Mouse (Mus musculus): ENCODE measurements around the gene Pcnx2.

The Pcnx2 gene

DNA sequence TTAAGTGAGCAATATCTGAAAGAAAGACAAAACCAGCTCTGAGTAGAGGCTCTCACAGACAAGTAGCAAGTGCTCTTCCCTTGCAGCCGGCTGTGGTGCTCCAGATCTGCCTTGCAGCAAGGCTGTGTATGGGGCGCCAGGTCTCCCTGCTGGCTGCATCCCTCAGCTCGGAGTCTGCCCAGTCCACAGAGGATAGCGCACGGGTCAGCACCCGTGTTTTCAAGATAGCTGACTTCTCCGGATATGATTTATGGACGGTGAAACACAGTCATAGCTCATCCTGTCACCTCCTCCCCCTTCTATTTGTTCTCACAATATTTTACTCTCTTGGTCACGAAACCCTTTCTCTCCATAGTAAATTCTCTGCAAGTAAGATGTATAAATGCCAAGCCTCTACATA lies 79.3 kb downstream of the Pcnx2 start:
- DNase-seq (ENCODE audit: low spot score): no peak

DNA sequence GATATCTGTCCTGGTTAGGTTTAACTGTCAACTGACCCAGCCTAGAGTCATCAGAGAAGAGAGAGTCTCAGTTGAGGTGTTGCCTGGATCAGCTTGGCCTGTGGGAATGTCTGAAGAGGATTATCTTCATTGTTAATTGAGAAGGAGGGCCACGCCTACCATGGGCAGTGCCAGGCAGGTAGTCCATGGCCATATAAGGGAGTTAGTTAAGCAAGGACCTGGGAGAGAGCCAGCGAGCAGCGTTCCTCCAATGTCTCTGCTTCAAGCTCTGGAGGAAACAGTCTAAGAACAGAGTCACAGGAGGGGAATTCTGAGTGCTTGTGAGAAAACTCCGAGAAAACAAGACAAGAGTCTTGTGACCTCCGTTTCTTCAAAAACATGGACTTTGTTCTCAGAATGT lies 81.4 kb downstream of the Pcnx2 start:
- no peak for DNase-seq (ENCODE audit: low spot score)

DNA sequence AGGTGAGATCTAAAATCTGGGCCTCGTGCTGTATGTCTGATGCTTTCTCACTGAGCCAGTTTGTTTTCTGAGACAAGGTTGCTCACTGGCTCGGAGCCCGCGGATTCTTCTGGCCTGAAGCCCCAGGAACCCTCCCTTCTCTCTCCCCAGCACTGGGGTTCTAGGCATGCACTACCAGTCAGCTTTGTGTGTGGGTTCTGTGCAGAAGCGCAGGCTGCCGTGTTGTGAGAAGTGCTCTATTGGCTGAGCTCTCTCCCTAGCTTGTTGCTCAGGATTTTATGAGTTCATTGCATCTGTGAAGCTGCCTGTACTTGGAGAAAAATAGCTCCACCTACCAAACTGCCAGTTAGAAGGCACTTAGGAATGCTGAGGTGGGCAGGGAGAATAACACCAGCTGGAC lies 89.3 kb downstream of the Pcnx2 start:
- DNase-seq (ENCODE audit: low spot score): no peak

DNA sequence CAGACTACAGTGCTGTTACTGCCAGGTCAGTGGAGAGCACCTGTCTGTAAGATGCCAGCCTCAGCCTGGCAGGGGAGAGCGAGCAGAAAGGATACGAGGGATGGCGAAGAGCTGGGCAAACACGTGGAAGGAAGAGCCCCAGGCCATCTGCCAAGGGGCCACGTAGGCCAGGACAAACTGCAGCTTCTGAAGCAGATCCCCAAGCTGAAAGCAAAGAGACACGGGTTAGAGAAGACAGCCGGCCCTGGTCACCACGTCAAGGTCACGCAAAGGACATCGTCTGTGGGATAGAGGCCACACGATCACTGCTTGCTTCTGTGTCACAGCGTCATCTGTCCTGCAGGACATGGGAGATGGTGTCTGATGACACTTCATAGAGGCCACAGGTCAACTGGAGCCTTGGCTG lies 90.2 kb downstream of the Pcnx2 start:
- DNase-seq (ENCODE audit: low spot score): no peak

DNA sequence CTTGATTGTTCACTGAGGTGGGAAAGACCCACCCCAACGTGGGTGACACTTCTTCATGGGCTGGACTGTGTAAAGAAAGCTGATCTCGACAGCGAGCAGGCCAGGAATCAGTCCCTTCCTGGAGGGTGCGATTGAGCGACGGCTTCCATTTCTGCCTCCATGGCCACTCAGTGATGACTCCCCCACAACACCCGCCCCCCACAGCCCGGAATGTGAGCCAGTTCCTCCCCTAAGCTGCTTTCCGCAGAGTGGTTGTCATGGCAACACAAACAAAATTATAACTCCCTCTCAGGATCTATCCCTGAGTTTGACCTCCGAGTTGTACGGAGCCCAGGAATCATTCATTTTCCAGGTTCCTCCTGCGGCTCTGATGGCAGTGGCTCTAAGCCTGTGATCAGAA lies 91.7 kb downstream of the Pcnx2 start:
- DNase-seq (ENCODE audit: low spot score): no peak

DNA sequence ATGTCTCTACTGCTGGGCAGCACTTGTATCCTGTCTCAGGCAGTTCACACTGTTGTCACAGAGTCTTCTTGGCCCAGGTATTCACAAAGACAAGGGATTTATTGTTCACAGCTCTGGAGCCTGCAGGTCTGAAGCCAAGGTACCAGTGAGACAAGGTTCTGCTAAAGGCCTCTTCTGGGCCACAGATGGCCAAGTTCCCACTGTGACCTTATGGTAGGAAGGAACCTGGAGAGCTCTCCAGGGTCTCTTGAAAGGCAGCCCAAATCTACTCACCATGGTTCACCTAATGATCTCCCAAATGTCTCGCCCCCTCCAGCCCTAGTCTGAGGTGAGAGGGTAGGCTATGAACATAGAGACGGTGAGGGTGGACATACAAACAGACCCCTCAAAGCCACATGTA lies 101.1 kb downstream of the Pcnx2 start:
- DNase-seq (ENCODE audit: low spot score): no peak

DNA sequence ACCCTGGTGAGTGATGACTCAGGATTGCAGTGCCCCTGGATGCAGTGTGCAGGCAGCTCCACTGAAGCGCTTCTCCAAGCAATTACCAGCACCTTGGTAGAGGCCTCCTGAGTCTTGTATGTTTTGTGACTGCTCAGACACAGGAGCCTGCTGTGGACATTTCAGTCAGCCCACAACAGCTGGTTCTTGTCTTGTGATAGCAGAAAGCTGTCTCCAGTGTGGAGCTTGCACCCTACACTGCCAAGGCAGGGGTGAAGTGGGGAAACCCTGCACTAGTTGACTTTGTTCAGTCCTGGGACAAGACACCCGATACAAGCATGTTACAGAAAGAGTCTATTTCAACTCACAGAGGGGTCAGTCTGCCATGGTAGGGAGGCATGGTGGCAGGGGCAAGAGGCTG lies 102.8 kb downstream of the Pcnx2 start:
- DNase-seq (ENCODE audit: low spot score): no peak

DNA sequence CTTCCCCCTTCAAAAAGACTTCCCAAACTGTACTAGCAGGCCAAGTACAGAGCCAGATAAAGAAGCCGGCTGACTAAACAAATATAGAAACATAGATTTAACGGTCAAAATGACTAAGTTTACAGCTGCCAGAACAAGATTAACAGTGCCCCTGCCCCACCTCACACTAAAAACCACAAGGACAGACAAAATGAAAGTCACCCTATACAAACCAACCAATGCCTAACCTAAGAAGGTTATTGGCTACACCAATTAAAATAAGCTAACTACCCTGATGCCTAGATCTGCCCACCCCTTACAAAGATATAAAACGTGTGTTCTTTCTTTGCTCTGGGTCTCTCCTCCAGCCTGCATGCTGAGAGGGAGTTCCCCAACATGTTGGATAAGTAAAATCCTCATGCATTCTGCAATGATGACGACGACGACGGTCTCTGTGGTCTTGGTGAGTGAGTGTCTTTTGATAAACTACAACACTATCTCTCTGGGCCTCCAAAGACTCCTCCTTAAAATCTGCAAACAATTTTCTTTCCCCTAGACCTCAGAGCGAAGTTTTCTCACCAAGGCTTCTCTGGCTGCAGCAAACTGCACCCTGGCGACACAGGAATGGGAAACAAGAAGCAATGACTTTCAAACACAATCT lies 105.2 kb downstream of the Pcnx2 start:
- DNase-seq (ENCODE audit: low spot score): no peak

DNA sequence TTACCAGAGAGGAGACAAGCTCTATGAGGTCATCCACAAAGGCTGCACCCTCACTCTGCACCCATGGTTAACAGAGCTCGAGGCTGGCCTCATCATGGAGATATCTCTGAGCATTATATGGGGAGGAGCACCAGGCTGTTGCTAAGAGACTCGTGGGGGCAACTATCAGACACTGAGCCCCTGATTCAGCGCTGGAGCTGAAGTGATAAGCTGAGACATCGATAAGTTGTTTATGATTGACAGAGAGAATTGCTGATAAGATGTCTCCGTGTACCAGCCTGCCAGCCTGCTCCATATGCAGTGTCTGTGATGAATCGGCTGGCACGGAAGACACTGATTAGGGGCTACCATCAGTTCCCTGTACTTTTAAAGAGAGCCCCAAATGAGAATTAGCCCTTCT lies 111.2 kb downstream of the Pcnx2 start:
- DNase-seq (ENCODE audit: low spot score): no peak

DNA sequence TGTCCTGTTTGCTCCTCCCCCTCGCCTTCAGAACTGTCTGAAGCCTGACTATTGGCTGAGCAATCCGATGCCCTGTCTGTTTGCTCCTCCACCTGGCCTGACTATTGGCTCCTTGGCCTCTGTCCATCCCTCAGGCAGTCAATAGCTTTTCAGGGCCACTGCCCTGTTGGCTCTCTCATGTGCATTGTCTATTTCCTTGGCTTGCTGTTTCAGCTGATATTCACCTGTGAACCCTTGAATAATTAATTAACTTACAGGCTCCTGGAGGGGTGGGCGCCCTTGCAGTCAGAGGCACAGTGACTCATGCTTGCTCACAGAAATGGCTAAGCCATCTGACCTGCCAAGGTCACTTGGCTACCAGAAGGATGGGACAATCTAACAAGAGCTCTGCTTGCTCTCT lies 116.0 kb downstream of the Pcnx2 start:
- DNase-seq (ENCODE audit: low spot score): no peak

DNA sequence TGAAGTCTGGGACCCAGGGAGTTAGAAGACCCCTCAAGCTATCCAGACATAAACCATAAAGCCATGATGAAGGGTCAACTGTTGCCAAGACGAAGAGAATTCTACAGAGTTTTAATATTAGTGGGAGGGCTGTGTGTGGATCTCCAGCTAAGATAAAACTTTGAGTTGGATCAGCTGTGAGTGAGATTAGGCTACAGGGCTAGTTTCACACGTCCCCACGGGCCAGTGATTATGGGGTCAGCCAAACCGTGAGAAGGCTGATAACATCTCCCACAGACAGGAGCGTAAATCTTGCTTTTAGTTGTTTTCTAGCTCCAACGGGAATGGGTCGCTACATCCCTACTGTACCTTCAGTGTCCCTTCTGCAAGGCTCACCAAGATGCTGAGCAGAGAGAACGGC lies 118.5 kb downstream of the Pcnx2 start:
- DNase-seq (ENCODE audit: low spot score): no peak

DNA sequence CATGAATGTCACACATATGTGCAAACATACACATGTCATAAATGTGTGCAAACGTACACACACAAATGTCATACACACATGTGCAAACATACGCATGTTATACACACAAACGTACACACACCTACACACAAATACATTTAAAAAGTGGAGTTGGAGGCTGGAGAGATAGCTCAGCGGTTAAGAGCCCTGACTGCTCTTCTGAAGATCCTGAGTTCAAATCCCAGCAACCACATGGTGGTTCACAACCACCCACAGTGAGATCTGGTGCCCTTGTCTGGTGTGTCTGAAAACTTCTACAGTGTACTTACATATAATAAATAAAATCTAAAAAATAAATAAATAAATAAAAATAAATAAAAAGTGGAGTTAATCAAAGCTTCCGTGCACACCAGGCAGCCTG lies 119.2 kb downstream of the Pcnx2 start:
- DNase-seq (ENCODE audit: low spot score): no peak

DNA sequence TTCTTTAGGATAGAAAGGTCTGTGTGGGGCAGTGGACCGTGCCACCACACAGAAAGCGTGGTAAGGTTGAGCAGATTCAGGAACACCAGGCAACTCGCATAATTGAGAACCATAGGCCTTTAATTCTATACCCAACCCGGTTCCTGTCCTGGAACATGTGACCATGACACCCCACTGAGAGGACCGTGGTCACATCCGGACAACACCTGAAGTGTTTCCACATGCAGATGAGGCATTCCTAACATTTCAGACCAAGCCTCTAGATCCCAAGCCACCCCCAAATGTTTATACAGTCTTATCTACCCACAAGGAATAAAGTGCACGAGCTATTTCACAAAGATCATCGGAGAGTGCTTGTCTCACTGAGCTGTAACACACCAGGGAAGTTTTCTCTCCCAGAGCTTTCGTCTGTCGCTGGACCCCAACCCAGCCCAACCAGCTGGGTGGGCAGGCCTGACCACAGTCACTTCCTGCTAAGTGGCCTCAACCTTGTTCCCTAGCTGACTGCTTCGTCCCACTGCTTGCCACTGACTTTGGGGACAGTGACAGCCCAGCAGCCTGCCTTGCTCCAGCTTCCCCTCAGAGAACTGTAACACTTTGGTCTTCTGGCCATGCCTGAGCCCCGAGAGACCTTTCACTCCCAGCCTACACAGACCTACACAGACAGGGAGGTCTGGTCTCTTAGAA lies 120.5 kb downstream of the Pcnx2 start:
- DNase-seq (ENCODE audit: low spot score): no peak

DNA sequence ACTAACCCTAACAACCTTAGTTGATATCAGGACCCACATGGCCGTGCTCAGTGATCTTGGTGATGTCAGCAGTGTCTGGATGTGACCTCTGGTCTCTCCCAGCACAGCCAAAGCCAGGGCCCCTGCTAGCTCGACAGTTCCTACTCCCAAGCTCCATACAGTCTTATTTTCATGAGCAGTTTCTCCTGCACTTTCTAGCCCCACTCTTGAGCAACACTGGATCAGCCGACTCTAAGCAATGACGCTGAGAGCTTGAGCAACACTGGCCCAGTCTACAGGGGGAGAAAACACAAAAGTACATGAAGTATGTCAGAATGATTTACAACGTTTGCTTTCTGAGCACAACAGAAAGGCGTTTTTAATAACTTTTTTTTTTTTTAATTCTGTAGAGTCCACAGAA lies 121.3 kb downstream of the Pcnx2 start:
- DNase-seq (ENCODE audit: low spot score): no peak

DNA sequence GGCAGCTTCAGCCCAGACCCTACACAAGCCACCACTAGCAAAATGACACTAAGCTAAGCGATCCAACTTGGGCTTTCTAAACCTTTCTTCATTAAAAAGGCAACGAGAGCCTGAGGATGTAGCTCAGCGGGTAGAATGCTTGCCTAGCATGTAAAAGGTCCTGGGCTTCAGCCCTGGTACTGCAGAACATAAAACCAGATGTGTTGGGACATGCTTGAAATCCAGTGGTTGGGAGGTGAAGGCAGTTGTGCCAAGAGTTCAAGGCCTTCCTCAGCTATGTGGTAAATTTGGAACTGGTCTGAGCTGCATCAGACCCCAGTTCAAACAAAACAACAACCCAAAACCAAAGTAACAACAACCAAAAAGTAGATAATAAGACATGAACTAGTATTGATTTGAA lies 121.8 kb downstream of the Pcnx2 start:
- no peak for DNase-seq (ENCODE audit: low spot score)

DNA sequence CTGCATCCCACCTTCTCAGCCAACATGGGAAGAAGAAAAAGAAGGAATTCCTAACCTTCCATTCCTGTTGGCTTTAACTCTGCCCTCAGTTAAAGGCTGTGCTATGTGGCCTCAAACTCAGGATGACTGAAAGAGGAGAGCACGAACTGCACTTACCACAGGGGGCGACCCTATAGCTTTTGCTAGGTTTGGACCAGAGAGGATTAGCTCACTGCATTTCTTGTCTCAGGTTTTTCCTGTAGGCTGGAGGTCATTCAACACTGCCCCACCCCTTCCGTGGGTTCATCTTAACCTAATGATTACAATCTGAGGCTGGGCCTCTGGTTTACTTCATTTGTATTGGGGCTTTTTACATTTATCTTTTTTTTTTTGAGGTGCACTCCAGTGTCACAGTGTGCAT lies 123.1 kb downstream of the Pcnx2 start:
- no peak for DNase-seq (ENCODE audit: low spot score)

DNA sequence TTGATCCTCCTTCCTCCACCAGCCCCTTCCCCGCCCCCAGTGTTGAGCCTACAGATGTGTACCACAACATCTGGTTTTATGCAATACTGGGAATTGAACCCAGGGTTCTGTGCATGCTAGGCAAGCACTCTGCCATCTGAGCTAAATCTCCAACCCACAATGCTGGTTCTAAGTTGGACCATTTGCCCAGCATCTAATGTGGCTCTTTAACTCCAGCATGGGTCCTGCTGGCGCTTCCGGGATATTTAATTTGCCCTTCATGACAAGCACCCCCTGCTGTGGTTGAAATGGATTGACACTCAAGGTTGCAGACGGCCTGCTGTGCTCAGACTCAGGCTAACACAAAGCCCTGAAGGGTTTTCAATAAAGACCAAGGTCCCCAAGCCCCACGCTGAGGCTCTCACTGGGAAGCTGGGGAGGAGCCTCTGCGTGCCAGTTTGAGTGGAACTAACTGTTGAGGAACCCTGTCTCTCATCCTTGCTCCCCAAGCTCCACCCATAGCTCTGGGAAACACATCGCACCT lies 124.8 kb downstream of the Pcnx2 start:
- no peak for DNase-seq (ENCODE audit: low spot score)

DNA sequence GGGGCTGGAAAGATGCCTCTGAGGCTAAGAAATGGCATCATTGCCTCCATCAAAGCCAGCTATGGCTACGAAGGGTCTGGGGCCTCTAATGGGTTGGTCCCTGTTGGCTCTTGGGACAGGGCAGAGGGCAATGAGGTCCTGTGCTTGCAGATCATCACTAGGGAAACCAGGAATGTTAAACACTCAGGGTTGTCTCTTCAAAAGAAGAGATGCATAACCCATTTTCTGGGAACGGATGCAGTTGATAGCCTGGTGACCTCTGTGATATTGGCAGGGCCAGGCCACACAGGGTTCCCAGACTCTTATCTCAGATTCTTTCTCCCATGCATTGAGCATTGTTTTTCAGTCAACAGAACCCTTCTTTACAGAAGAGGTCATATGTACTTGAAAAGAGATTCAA lies 125.8 kb downstream of the Pcnx2 start:
- DNase-seq (ENCODE audit: low spot score): no peak

DNA sequence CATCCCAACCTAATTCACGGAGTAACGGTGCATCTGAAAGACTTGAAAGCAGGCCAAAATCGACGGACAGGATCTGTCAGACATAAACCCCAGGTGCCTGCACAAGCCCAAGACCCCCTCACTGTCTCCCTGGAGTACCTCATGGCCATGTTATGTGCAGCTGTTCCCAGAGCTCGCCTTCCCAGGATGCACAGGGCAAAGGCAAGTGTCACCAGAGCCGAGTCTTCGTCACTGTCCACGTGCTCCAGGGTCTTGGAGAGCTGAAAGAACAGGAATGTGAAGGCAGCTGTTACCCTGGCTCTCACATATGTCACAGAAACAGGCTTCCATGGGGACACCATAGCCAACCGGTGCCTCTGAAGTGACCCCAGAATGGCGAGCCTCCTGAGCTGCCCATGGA lies 130.0 kb downstream of the Pcnx2 start:
- DNase-seq (ENCODE audit: low spot score): no peak

DNA sequence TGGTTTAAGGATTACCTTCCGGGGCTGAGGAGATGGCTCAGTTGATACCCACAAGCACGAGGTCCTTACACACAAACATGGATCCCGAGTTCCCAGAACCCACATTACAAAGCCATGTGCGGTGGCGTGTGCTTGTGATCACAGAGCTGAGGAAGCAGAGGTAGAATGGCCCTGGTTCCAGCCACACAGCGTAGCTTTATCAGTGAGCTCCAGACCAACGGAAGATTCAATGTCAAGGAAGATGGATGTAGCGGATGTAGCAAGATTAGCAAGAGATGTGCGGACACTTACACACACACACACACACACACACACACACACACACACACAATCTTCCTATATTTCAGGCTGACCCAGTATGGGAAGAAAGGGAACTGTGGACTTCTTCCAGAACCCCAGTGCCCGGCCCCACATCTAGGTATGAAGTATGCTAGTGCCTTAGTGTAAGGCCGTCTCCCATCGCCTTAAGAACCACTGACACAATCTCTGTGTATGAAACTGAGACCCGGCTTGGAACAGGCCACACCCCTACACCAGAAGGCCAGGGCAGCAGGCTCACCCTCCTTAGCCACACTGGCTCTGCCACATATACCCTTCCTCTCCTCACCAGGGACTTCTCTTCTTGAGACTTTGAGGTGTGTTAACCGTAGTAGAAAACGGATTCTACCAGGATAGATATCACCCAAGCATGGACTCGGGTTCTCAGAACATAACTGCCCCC lies 134.9 kb downstream of the Pcnx2 start:
- no peak for DNase-seq (ENCODE audit: low spot score)

DNA sequence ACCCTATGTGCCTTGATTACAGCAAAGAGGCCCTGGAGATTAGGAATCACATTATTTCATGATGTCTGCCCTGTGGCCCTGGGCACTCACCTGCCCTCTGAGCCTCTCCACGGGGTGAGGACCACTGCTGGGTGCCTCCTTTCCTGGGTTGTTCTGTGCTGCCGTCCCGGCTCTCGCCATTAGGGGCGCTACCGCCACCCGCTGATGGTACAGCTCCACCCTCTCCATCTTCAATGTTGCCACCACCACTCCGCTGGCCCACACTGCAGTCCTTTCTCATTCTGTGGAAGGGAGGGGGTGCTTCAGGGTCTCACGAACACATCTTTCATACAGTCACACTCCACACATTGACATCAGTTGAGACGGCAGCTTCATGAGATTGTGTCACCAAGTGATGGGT lies 139.1 kb downstream of the Pcnx2 start:
- no peak for DNase-seq (ENCODE audit: low spot score)

DNA sequence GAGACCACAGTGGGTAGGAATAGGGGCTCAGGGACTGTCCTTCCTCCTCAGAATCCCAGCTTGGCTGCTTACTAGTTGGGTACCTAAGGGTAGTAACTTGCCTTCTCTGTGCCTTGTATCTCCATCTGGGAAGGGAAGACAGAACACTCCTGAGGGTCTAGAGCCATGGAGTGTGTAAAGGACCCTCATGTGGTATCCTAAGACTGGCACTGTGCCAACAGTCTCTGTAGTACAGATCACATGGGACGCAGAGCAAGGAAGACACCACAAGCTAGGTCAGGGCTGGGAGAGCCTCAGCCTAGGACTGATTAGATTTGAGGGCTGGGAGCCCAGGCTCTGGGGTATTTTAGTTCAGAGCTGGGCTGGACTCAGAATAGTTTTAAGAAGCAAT lies 141.0 kb downstream of the Pcnx2 start:
- no peak for DNase-seq (ENCODE audit: low spot score)

DNA sequence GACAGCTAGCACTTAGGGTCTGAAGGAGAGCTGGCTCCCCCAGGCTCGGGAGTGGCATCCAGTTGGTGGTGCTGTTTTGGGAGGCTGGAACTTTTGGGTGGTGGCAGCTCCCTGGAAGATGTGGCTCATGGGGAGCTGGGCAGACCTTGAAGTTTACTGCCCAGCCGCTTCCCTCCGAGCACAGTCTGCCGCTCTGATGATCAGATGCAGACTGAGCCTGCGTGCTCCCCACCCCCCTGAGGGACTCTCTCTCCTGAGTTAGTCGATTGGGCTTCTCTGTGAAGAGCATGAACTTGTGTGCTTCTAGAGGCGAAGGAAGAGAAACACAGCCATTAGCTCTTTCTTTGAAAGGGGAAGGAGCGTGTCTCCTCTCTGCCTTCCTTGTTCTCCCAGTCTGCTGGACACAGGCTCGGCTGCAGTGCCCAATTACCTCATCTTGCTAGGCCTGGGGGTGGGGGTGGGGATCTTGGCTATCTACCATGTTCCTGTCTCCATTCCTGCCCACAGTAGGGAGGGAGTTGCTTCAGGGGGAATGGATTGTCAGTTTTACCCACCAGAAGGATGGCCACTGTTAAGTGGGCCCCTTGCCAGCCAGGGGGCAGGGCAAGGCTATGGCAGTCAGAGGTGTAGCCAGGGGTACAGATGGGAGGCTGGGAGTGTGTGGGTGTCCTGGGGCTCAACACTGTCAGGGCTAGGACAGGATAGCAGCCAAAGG lies 141.6 kb downstream of the Pcnx2 start:
- DNase-seq (ENCODE audit: low spot score): no peak
